ENCODE assay signal across 8 mouse cellular contexts in genomic region chr13:110280563-110281144, GRCm38 (mm10). TPM values are rescaled to one million over a fixed set of nuclear protein-coding genes. Genes with fewer than 3 reads are reported as not detected.
DNase-seq lines count a peak whose midpoint lies in the region; ATAC-seq and TF ChIP-seq lines count a peak whose summit lies in the region.

Gene Rab3c (minus strand): TSS chr13:110280996.

- peak; percentile 18 to 30 for DNase-seq in left cerebral cortex, adult 2 months (ENCODE audit: extremely low spot score in 1 of 2, low spot score in 2 of 2)
- DNase-seq in left cerebral cortex, adult 11 months (ENCODE audit: low spot score) = no peak
- peak; percentile 32 to 56 for DNase-seq in cerebellum, postnatal 36 days
- DNase-seq in hindbrain, embryonic 14.5 days (ENCODE audit: low spot score) = no peak
- DNase-seq in kidney, adult 11 months = no peak
- DNase-seq in T-cell, adult 2 months (ENCODE audit: low spot score) = no peak

- H3K9me3 ChIP-seq in hindbrain, embryonic 14.5 days (ENCODE audit: control insufficient read depth, low read length) = no peaks in the 10 kb centered on the region
- H3K9me3 ChIP-seq in liver, embryonic 15.5 days (replicated peaks) = no peaks in the 10 kb centered on the region
- H3K9me3 ChIP-seq in neural tube, embryonic 13.5 days = no peaks in the 10 kb centered on the region

- peak within 1 kb of the TSS; percentile 72 for H3K27ac ChIP-seq in left cerebral cortex, adult 2 months
- H3K27ac ChIP-seq in hindbrain, embryonic 14.5 days = peak within 1 kb of the TSS; percentile 93
- H3K27ac ChIP-seq in liver, embryonic 15.5 days (replicated peaks) = no peak within 1 kb of the TSS
- peak within 1 kb of the TSS; percentile 95 for H3K27ac ChIP-seq in neural tube, embryonic 13.5 days (replicated peaks)

- intact Hi-C loops in left cerebral cortex, adult 2 months (cut with DNase I) = no loop called here

- no peaks in the 10 kb centered on the region for H3K27me3 ChIP-seq in hindbrain, embryonic 14.5 days (ENCODE audit: control insufficient read depth, insufficient read depth, low read length)
- H3K27me3 ChIP-seq in liver, embryonic 15.5 days = peaks cover 26% of the 10 kb centered on the region
- H3K27me3 ChIP-seq in neural tube, embryonic 13.5 days = no peaks in the 10 kb centered on the region

- ATAC-seq in hindbrain, embryonic 14.5 days (ENCODE audit: low FRiP score) = peak; percentile 69
- no peak for ATAC-seq in liver, embryonic 15.5 days (ENCODE audit: insufficient read depth)
- peak; percentile 64 for ATAC-seq in neural tube, embryonic 13.5 days (ENCODE audit: low read depth)

- no peaks in the 10 kb centered on the region for H3K36me3 ChIP-seq in hindbrain, embryonic 14.5 days (replicated peaks; ENCODE audit: control insufficient read depth, insufficient read depth)
- H3K36me3 ChIP-seq in liver, embryonic 15.5 days (replicated peaks) = no peaks in the 10 kb centered on the region
- peaks cover 3% of the 10 kb centered on the region; the same call in 1 of the 2 replicates for H3K36me3 ChIP-seq in neural tube, embryonic 13.5 days

- peak within 1 kb of the TSS; percentile 85 for H3K9ac ChIP-seq in hindbrain, embryonic 14.5 days
- no peak within 1 kb of the TSS for H3K9ac ChIP-seq in liver, embryonic 15.5 days
- H3K9ac ChIP-seq in neural tube, embryonic 13.5 days = peak within 1 kb of the TSS; percentile 84

- peak within 1 kb of the TSS; percentile 63 for H3K4me3 ChIP-seq in left cerebral cortex, adult 2 months
- H3K4me3 ChIP-seq in hindbrain, embryonic 14.5 days (replicated peaks; ENCODE audit: low read length) = peak within 1 kb of the TSS; percentile 60
- H3K4me3 ChIP-seq in liver, embryonic 15.5 days (replicated peaks) = peak within 1 kb of the TSS; percentile 29
- peak within 1 kb of the TSS; percentile 66 for H3K4me3 ChIP-seq in neural tube, embryonic 13.5 days

- peak within 1 kb of the TSS; percentile 58 for H3K4me2 ChIP-seq in hindbrain, embryonic 14.5 days (replicated peaks)
- H3K4me2 ChIP-seq in liver, embryonic 15.5 days = peak within 1 kb of the TSS; percentile 53
- peak within 1 kb of the TSS; percentile 72 for H3K4me2 ChIP-seq in neural tube, embryonic 13.5 days

- TF ChIP-seq CTCF in left cerebral cortex, adult 2 months (IDR thresholded peaks at IDR 0.05) = no peak

- under 1% methylated on average over 20 of the region's 20 CpGs for WGBS in hindbrain, embryonic 14.5 days
- WGBS in liver, embryonic 15.5 days (ENCODE audit: insufficient replicate concordance) = 2% methylated on average over 20 of the region's 20 CpGs
- WGBS in neural tube, embryonic 13.5 days = under 1% methylated on average over 20 of the region's 20 CpGs

- peaks cover 9% of the 10 kb centered on the region for H3K4me1 ChIP-seq in hindbrain, embryonic 14.5 days (replicated peaks; ENCODE audit: control insufficient read depth, insufficient read depth, low read length)
- 0 out of 2 replicates have a peak, but pooled peaks cover 5% of the 10 kb centered on the region for H3K4me1 ChIP-seq in liver, embryonic 15.5 days (replicated peaks)
- peaks cover 5% of the 10 kb centered on the region for H3K4me1 ChIP-seq in neural tube, embryonic 13.5 days (replicated peaks)

RNA-seq across cellular contexts. Expression of gene Rab3c, which starts in this region (rescaled TPM):
- 100 to 1,000 TPM; 179 to 180 TPM for total RNA-seq in left cerebral cortex, adult 2 months (2021)
- 175 and 177 TPM in 2 replicates for polyA plus RNA-seq in hindbrain, embryonic 14.5 days (2014; fragmentation: Nextera tagmentation; extraction: Ambion mirVana)
- polyA plus RNA-seq in liver, embryonic 15.5 days (2015; fragmentation: Nextera tagmentation; extraction: Ambion mirVana) = 0.05 and 0.08 TPM in 2 replicates
- polyA plus RNA-seq in neural tube, embryonic 13.5 days (2015; fragmentation: Nextera tagmentation; extraction: Ambion mirVana) = 174 and 176 TPM in 2 replicates

Comparison
In these comparisons a context has a peak if more than half of its experiments do, and no peak if none do; other contexts are left out.
1. RNA of gene Rab3c (polyA plus RNA-seq): 175 to 177 TPM in hindbrain, embryonic 14.5 days and 174 to 176 TPM in neural tube, embryonic 13.5 days; 0.05 to 0.08 TPM in liver, embryonic 15.5 days; every median in the first group is over 100 times any median in the second.
2. DNase-seq: peak in left cerebral cortex, adult 2 months (2 of 2) and cerebellum, postnatal 36 days (2 of 2); none in left cerebral cortex, adult 11 months (single experiment), hindbrain, embryonic 14.5 days (single experiment), kidney, adult 11 months (single experiment) and T-cell, adult 2 months (single experiment).
3. Peak in every context shown above with its lines, with median percentiles within 50 percentile points of each other: H3K4me3 ChIP-seq and H3K4me2 ChIP-seq.